Mouse (Mus musculus) c-Kit-positive CD71-negative TER-119-negative erythroid progenitor cells, embryonic 14.5 days (primary cell): ENCODE results near the gene Mtg2.

Experiments
- DNase-seq: peaks from one replicate; pipeline ENCODE4 v3.0.0-alpha.2; 2013; ENCODE audit warnings: low read depth

Mtg2 gene

GRCm38 (mm10) chr2:180070481-180071453, at the start of gene Mtg2:
Gene Mtg2, plus strand, starts transcription at chr2:180070588.
- DNase-seq: peak; percentile 75

- no peak for DNase-seq
Measured at GRCm38 (mm10) chr2:180020919-180021318, 49.5 kb upstream of the Mtg2 start.

GRCm38 (mm10) chr2:180022751-180023150, 47.6 kb upstream of the Mtg2 start:
- DNase-seq: no peak

- peak; percentile 95 for DNase-seq
Measured at GRCm38 (mm10) chr2:180024401-180025098, 45.8 kb upstream of the Mtg2 start, which contains the start of gene Lsm14b. Gene Lsm14b, plus strand, starts transcription at chr2:180024987.

- no peak for DNase-seq
Measured at GRCm38 (mm10) chr2:180025135-180025860, 45.1 kb upstream of the Mtg2 start.

- DNase-seq: no peak
Measured at GRCm38 (mm10) chr2:180025861-180026200, 44.6 kb upstream of the Mtg2 start.

GRCm38 (mm10) chr2:180027768-180028167, 42.6 kb upstream of the Mtg2 start:
- DNase-seq: no peak

- no peak for DNase-seq
Measured at GRCm38 (mm10) chr2:180031270-180031669, 39.1 kb upstream of the Mtg2 start.

- DNase-seq: no peak
Measured at GRCm38 (mm10) chr2:180032925-180033324, 37.5 kb upstream of the Mtg2 start.

GRCm38 (mm10) chr2:180033956-180034355, 36.4 kb upstream of the Mtg2 start:
- DNase-seq: no peak

- no peak for DNase-seq
Measured at GRCm38 (mm10) chr2:180034753-180035152, 35.6 kb upstream of the Mtg2 start.

- no peak for DNase-seq
Measured at GRCm38 (mm10) chr2:180040406-180040805, 30.0 kb upstream of the Mtg2 start.

- DNase-seq: no peak
Measured at GRCm38 (mm10) chr2:180041577-180042255, 28.7 kb upstream of the Mtg2 start.

GRCm38 (mm10) chr2:180042256-180042857, 28.0 kb upstream of the Mtg2 start, which contains the start of the genes Psma7 and Ss18l1:
Gene Psma7, minus strand, starts transcription at chr2:180042433.
Gene Ss18l1, plus strand, starts transcription at chr2:180042509.
- peak; percentile 75 for DNase-seq

- no peak for DNase-seq
Measured at GRCm38 (mm10) chr2:180042858-180043515, 27.4 kb upstream of the Mtg2 start.

- DNase-seq: no peak
Measured at GRCm38 (mm10) chr2:180045283-180045682, 25.1 kb upstream of the Mtg2 start.

- no peak for DNase-seq
Measured at GRCm38 (mm10) chr2:180047580-180047979, 22.8 kb upstream of the Mtg2 start.

- no peak for DNase-seq
Measured at GRCm38 (mm10) chr2:180047980-180048635, 22.3 kb upstream of the Mtg2 start.

- DNase-seq: peak; percentile 70
Measured at GRCm38 (mm10) chr2:180050986-180051385, 19.4 kb upstream of the Mtg2 start.
